Mouse (Mus musculus) stomach, postnatal 0 days (tissue): ENCODE data around the gene Med7.

Experiments
- CTCF ChIP-seq: IDR thresholded peaks from 2 replicates; pipeline ENCODE4 v1.5.1; 2016; ENCODE audit warnings: antibody characterized with exemption, low read depth, mild to moderate bottlenecking, moderate library complexity
- EP300 ChIP-seq: optimal IDR thresholded peaks from 2 replicates; pipeline ENCODE3; 2016; ENCODE audit warnings: antibody characterized with exemption

GRCm38 (mm10) chr11:46443979-46444378 lies 7.3 kb downstream of the Med7 start:
- TF ChIP-seq CTCF, result no peak
- no peak for TF ChIP-seq EP300
